ENCODE assay signal across 9 mouse cellular contexts in the genomic region with DNA sequence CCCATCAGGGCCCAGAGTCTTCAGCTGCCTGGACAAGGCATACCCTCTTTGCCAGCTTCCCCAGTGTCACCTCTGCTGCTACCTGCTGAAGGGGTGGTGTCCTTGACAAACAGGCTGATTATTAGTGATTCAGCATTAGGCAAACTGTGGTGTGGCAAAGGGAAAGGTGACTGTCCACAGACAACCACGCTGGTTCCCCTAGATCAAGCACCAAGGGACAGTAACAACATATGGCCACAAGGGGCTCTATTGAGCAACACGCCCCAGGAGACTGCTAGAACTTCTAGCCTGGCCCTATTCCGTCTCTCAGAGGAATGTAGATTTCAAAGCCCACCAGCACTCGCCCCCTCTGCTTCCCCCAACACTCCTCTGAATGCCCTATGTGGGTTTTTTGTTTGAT. TPM values are rescaled to one million over a fixed set of nuclear protein-coding genes. Genes with fewer than 3 reads are reported as not detected.
A peak's percentile ranks its signal among the peaks of the same experiment; 100 is the strongest.
DNase-seq lines count a peak whose midpoint lies in the region; ATAC-seq and TF ChIP-seq lines count a peak whose summit lies in the region.
"Had no signal": no experiment of that assay in that cellular context is flagged by ENCODE, and none has a peak within 500 bp of the region (broad histone marks: within the 10 kb centered on the region; RNA-seq: fewer than 3 reads in every experiment).

No protein-coding gene starts in this region.

- H3K4me3 ChIP-seq in hindbrain, embryonic 14.5 days (replicated peaks; ENCODE audit: low read length) = no peak overlapping the region
- no peak overlapping the region for H3K4me3 ChIP-seq in hindbrain, embryonic 16.5 days (ENCODE audit: low read length)
- no peak overlapping the region for H3K4me3 ChIP-seq in E14TG2a.4 (replicated peaks; ENCODE audit: low read length)
- no peak overlapping the region for H3K4me3 ChIP-seq in kidney, postnatal 0 days (replicated peaks; ENCODE audit: low read depth, low read length)

- H3K27ac ChIP-seq in hindbrain, embryonic 14.5 days = no peak overlapping the region
- H3K27ac ChIP-seq in hindbrain, embryonic 16.5 days (ENCODE audit: low read depth, low read length) = no peak overlapping the region
- no peak overlapping the region for H3K27ac ChIP-seq in kidney, postnatal 0 days

- peak; percentile 84 for TF ChIP-seq CTCF in E14TG2a.4 (conservative IDR thresholded peaks at IDR 0.05; ENCODE audit: low read length)
- TF ChIP-seq CTCF in kidney, postnatal 0 days (IDR thresholded peaks at IDR 0.05; ENCODE audit: low read depth) = peak; percentile 79

- H3K9ac ChIP-seq in hindbrain, embryonic 14.5 days = no peak overlapping the region
- H3K9ac ChIP-seq in hindbrain, embryonic 16.5 days (ENCODE audit: low read depth, low read length) = no peak overlapping the region
- H3K9ac ChIP-seq in kidney, postnatal 0 days (ENCODE audit: low read depth, low read length) = no peak overlapping the region

- peak; percentile 42 for DNase-seq in hindbrain, embryonic 14.5 days (ENCODE audit: low spot score)
- DNase-seq in cerebellum, adult 11-12 months = peak; percentile 17
- DNase-seq in kidney, postnatal 0 days (ENCODE audit: low spot score) = peak; percentile 72
- peak; percentile 67 for DNase-seq in lung, postnatal 10 days
- DNase-seq in spleen, postnatal 36 days (ENCODE audit: low spot score in 2 of 2) = peak; percentile 13 to 36

- H3K36me3 ChIP-seq in hindbrain, embryonic 14.5 days (replicated peaks; ENCODE audit: control insufficient read depth, insufficient read depth) = no peaks in the 10 kb centered on the region
- H3K36me3 ChIP-seq in hindbrain, embryonic 16.5 days (ENCODE audit: control insufficient read depth, insufficient read depth, low read length) = no peaks in the 10 kb centered on the region
- no peaks in the 10 kb centered on the region for H3K36me3 ChIP-seq in E14TG2a.4 (ENCODE audit: insufficient read depth, low read length)
- H3K36me3 ChIP-seq in kidney, postnatal 0 days (ENCODE audit: insufficient read depth, low read length) = no peaks in the 10 kb centered on the region

- 23% methylated on average over 4 of the region's 4 CpGs for WGBS in hindbrain, embryonic 14.5 days
- WGBS in hindbrain, embryonic 16.5 days = 19% methylated on average over 4 of the region's 4 CpGs
- 32% methylated on average over 4 of the region's 4 CpGs for WGBS in kidney, postnatal 0 days

- ATAC-seq in hindbrain, embryonic 14.5 days (ENCODE audit: low FRiP score) = no peak
- ATAC-seq in hindbrain, embryonic 16.5 days = no peak
- ATAC-seq in granulocyte monocyte progenitor cell, adult 5-6 weeks (replicated peaks; ENCODE audit: poor library complexity, severe bottlenecking) = peak; percentile 89
- no peak for ATAC-seq in kidney, postnatal 0 days (replicated peaks; ENCODE audit: low FRiP score, low read depth)

- H3K4me1 ChIP-seq in hindbrain, embryonic 14.5 days (replicated peaks; ENCODE audit: control insufficient read depth, insufficient read depth, low read length) = no peaks in the 10 kb centered on the region
- H3K4me1 ChIP-seq in hindbrain, embryonic 16.5 days (ENCODE audit: control insufficient read depth, insufficient read depth, low read depth, low read length) = no peaks in the 10 kb centered on the region
- H3K4me1 ChIP-seq in E14TG2a.4 (replicated peaks; ENCODE audit: low read depth, low read length) = no peaks in the 10 kb centered on the region; the same call in 1 of the 2 replicates
- H3K4me1 ChIP-seq in kidney, postnatal 0 days (replicated peaks; ENCODE audit: insufficient read depth, low read length) = peaks cover 7% of the 10 kb centered on the region; the same call in 1 of the 2 replicates

- no peaks in the 10 kb centered on the region for H3K27me3 ChIP-seq in hindbrain, embryonic 14.5 days (ENCODE audit: control insufficient read depth, insufficient read depth, low read length)
- H3K27me3 ChIP-seq in hindbrain, embryonic 16.5 days (replicated peaks; ENCODE audit: control insufficient read depth, insufficient read depth, low read length) = no peaks in the 10 kb centered on the region
- no peaks in the 10 kb centered on the region for H3K27me3 ChIP-seq in E14TG2a.4 (ENCODE audit: insufficient read depth, low read length)
- H3K27me3 ChIP-seq in kidney, postnatal 0 days (ENCODE audit: insufficient read depth, low read length) = no peaks in the 10 kb centered on the region

- H3K4me2 ChIP-seq in hindbrain, embryonic 14.5 days (replicated peaks) = no peak overlapping the region
- H3K4me2 ChIP-seq in hindbrain, embryonic 16.5 days (ENCODE audit: low read length) = no peak overlapping the region
- H3K4me2 ChIP-seq in kidney, postnatal 0 days (ENCODE audit: low read length) = no peak overlapping the region

- 0 out of 2 replicates have a peak, but pooled peaks cover 11% of the 10 kb centered on the region for H3K9me3 ChIP-seq in hindbrain, embryonic 14.5 days (ENCODE audit: control insufficient read depth, low read length)
- H3K9me3 ChIP-seq in hindbrain, embryonic 16.5 days (ENCODE audit: control insufficient read depth, low read length) = peaks cover 3% of the 10 kb centered on the region; the same call in 1 of the 2 replicates
- peaks cover 38% of the 10 kb centered on the region for H3K9me3 ChIP-seq in E14TG2a.4 (ENCODE audit: low read length)
- H3K9me3 ChIP-seq in kidney, postnatal 0 days (replicated peaks; ENCODE audit: low read length) = no peaks in the 10 kb centered on the region

RNA-seq across cellular contexts. Expression of gene Fam71a, which starts 11.6 kb away (rescaled TPM):
- not detected in 2 replicates for polyA plus RNA-seq in hindbrain, embryonic 14.5 days (2014; fragmentation: Nextera tagmentation; extraction: Ambion mirVana)
- polyA plus RNA-seq in hindbrain, embryonic 16.5 days (2015; fragmentation: Nextera tagmentation; extraction: Ambion mirVana) = not detected in 2 replicates
- total RNA-seq in granulocyte monocyte progenitor cell, adult 5-6 weeks (2014; fragmentation: Nextera tagmentation) = not detected in 2 replicates
- 0.17 and 1.1 TPM in 2 replicates for total RNA-seq in granulocyte monocyte progenitor cell, adult 5-6 weeks (2017)
- not detected in 2 replicates for polyA plus RNA-seq in kidney, postnatal 0 days (2015; fragmentation: Nextera tagmentation; extraction: Ambion mirVana)
- polyA plus RNA-seq: liver, embryonic 16.5 days had no signal

RNA-seq across cellular contexts. Expression of gene Batf3, which starts 55.4 kb away (rescaled TPM):
- 1.5 and 2.2 TPM in 2 replicates for polyA plus RNA-seq in hindbrain, embryonic 14.5 days (2014; fragmentation: Nextera tagmentation; extraction: Ambion mirVana)
- 2.5 and 3.9 TPM in 2 replicates for polyA plus RNA-seq in hindbrain, embryonic 16.5 days (2015; fragmentation: Nextera tagmentation; extraction: Ambion mirVana)
- total RNA-seq in granulocyte monocyte progenitor cell, adult 5-6 weeks (2014; fragmentation: Nextera tagmentation) = not detected in 2 replicates
- not detected in 2 replicates for total RNA-seq in granulocyte monocyte progenitor cell, adult 5-6 weeks (2017)
- polyA plus RNA-seq in kidney, postnatal 0 days (2015; fragmentation: Nextera tagmentation; extraction: Ambion mirVana) = 10.5 and 12.5 TPM in 2 replicates

Comparison
In these comparisons a context has a peak if more than half of its experiments do, and no peak if none do; other contexts are left out.
1. DNase-seq: peak in every context shown above with its lines; median percentile 72 in kidney, postnatal 0 days; 67 in lung, postnatal 10 days; 42 in hindbrain, embryonic 14.5 days; 24 in spleen, postnatal 36 days; 17 in cerebellum, adult 11-12 months.